In the genomic region with DNA sequence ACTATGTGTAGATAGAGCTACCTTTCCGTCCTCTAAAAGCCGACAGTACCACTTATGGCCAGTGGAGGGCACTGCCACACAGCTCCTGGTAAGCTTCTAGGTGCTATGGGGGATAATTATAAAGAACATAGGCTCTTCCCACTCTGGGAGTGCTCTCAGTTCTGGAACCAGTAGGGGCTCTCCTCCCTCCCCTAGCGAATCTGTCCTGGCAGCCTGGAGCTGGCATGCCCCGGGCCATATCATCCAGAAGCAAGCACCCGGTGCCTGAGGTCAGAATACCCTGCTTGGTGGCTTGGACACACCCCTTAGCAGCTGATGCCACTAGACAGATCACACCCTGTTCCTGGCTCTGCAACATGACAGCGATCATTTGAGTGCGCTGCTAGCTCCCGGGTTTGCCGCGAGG, we compare ENCODE assay signal across 8 mouse cellular contexts. TPM values are rescaled to one million over a fixed set of nuclear protein-coding genes. Genes with fewer than 3 reads are reported as not detected.
DNase-seq lines count a peak whose midpoint lies in the region; ATAC-seq and TF ChIP-seq lines count a peak whose summit lies in the region.

No protein-coding gene starts in this region.

- peak; percentile 88 for TF ChIP-seq CTCF in Patski (IDR thresholded peaks at IDR 0.05)

- no peaks in the 10 kb centered on the region for H3K27me3 ChIP-seq in Patski
- no peaks in the 10 kb centered on the region for H3K27me3 ChIP-seq in hindbrain, embryonic 15.5 days

- POLR2A ChIA-PET in Patski (lab: Charles Lee), result interaction anchor here (0.7 to 1.3 kb wide), 2 partner anchors 19 to 43 kb away, joined by 5 read pairs; a partner anchor contains a TSS

- H3K27ac ChIP-seq in hindbrain, embryonic 15.5 days (replicated peaks), result no peak overlapping the region

- H3K4me3 ChIP-seq in hindbrain, embryonic 15.5 days, result peak overlapping the region; percentile 10; the same call in 1 of the 2 replicates

- CTCF ChIA-PET in Patski (lab: Charles Lee), result interaction anchor here (0.8 to 7.7 kb wide), 12 partner anchors 12 to 75 kb away, joined by 3 to 88 read pairs (median 4); a partner anchor contains a TSS

- no peak for DNase-seq in Patski (ENCODE audit: low read depth, low spot score)
- DNase-seq in cerebellum, postnatal 10 days, result peak; percentile 90 to 91
- peak; percentile 89 to 96 for DNase-seq in frontal cortex, postnatal 36 days (ENCODE audit: low spot score in 2 of 2)
- peak; percentile 92 to 94 for DNase-seq in left cerebral cortex, adult 18-20 months (ENCODE audit: low spot score in 2 of 2)
- peak; percentile 84 to 91 for DNase-seq in lung, postnatal 4 days
- DNase-seq in right cerebral cortex, adult 2 months (ENCODE audit: low spot score in 2 of 2), result peak; percentile 97 to 98
- DNase-seq in urinary bladder, postnatal 25 days (ENCODE audit: low spot score), result peak; percentile 80

- peak overlapping the region; percentile 20; the same call in 1 of the 2 replicates for H3K9ac ChIP-seq in hindbrain, embryonic 15.5 days

- ATAC-seq in Patski, result no peak
- peak; percentile 68 for ATAC-seq in hindbrain, embryonic 15.5 days (ENCODE audit: low FRiP score, low read depth)

- 14% methylated on average over 10 of the region's 10 CpGs for WGBS in hindbrain, embryonic 15.5 days

- H3K4me2 ChIP-seq in hindbrain, embryonic 15.5 days, result peak overlapping the region; percentile 50

- H3K9me3 ChIP-seq in hindbrain, embryonic 15.5 days, result no peaks in the 10 kb centered on the region

- H3K36me3 ChIP-seq in hindbrain, embryonic 15.5 days, result no peaks in the 10 kb centered on the region

- in situ Hi-C loops in Patski (cut with MboI; ENCODE audit: low pct_unique_long_range_greater_than_20kb), result loop anchor here (5.0 kb wide), 1 partner anchor 41 kb away; a partner anchor contains a TSS

- H3K4me1 ChIP-seq in hindbrain, embryonic 15.5 days (replicated peaks), result peaks cover 20% of the 10 kb centered on the region

RNA-seq across cellular contexts. Expression of a gene that starts 13.3 kb away (rescaled TPM):
- 2.2 TPM for polyA plus RNA-seq in Patski (2021)
- 6.6 and 6.9 TPM in 2 replicates for polyA plus RNA-seq in hindbrain, embryonic 15.5 days (2015; fragmentation: Nextera tagmentation; extraction: Ambion mirVana)
- total RNA-seq in left cerebral cortex, adult 18-20 months (2021), result 100 to 1,000 TPM; 171 to 181 TPM

RNA-seq across cellular contexts. Expression of a gene that starts 16.8 kb away (rescaled TPM):
- 6.8 TPM for polyA plus RNA-seq in Patski (2021)
- polyA plus RNA-seq in hindbrain, embryonic 15.5 days (2015; fragmentation: Nextera tagmentation; extraction: Ambion mirVana), result 1.9 and 2.4 TPM in 2 replicates
- total RNA-seq in left cerebral cortex, adult 18-20 months (2021), result 100 to 1,000 TPM in 1 of 2 experiments, 10 to 100 TPM in 1; 77.7 to 111 TPM

RNA-seq across cellular contexts. Expression of a gene that starts 43.3 kb away (rescaled TPM):
- 48.6 TPM for polyA plus RNA-seq in Patski (2021)
- 75.5 and 76.5 TPM in 2 replicates for polyA plus RNA-seq in hindbrain, embryonic 15.5 days (2015; fragmentation: Nextera tagmentation; extraction: Ambion mirVana)
- 10 to 100 TPM; 45.5 to 53.6 TPM for total RNA-seq in left cerebral cortex, adult 18-20 months (2021)

RNA-seq across cellular contexts. Expression of a gene that starts 52.2 kb away (rescaled TPM):
- not detected for polyA plus RNA-seq in Patski (2021)
- polyA plus RNA-seq in hindbrain, embryonic 15.5 days (2015; fragmentation: Nextera tagmentation; extraction: Ambion mirVana), result 0.31 TPM in 1 of 2 replicates, not detected in the other
- under 1 TPM; 0.40 to 0.42 TPM for total RNA-seq in left cerebral cortex, adult 18-20 months (2021)
